Mouse (Mus musculus) right cerebral cortex, postnatal 4 days (tissue): ENCODE measurements around the gene Prokr2.

Experiments used
- DNase-seq: peaks from one replicate; pipeline ENCODE4 v3.0.0-alpha.2; 2022

Prokr2 gene

DNA sequence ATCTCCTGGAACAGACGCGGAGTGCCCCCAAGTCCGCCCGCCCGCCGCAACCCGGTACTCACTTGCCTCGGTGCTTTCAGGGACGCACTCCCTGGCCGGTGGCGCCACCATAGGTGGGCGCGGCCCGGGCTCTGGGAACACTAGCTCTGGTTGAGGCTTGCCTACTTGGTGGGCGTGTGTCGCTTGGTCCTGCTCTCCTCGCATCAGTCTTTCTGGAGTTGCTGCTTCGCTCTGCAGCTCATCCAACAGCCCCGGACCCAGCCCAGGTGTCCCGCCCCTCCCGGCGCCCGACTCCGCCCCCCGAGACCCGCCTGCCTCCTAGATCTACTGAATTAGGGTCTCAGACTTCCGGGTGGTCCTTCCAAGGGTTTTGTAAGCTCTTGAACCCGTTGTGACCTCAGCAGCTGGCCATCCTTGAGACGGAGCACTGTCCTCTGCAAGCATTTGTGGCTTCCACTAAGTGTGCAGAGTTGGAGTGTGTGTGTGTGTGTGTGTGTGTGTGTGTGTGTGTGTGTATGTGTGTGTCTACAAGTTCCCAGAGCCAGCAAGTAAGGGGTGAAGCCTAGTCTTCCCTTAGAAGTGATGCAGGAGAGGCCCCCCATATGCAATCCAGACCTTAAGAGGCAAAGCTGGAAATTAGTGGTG, at the start of gene Prokr2:
Gene Prokr2 (minus strand): TSS at position 254 of the 645 bp plus-strand sequence.
- DNase-seq = peak; percentile 38

DNA sequence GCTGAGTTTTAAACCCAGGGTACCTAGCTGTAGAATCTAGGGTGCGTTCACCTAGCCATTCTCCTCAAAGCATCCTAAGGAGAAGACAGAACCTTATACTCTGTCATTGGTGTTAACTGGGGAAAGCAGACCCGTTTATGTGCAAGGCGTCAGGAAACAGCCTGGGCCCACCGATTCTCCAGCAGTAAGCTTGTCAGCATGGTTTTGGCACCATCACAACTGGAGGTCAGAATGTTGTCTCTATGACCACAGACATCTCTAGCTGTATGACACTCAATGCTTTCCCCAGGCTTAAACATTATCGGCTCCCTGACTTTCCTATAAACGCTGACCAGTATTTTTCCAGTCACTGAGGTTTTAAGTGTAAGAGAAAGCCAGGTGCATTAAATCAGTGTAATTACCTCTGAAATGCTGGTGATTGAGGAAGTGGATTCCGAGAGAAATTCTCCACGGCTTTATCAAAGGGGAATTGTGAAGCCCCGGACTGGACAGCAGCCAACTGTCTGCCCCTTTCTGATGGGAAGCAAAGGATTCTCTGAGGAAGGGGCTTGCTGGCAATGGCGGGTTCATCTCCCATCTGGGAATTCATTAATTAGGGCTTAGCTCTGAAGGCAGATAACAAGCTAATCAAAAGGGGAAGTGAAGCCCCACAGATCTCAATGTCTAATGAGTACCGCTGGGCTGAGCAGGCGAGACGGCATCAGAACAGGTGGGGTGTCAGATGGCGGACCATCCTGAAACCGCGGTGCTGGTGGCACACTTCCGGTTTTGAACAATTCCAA, 42.1 kb upstream of the Prokr2 start:
- DNase-seq = peak; percentile 48

- no peak for DNase-seq
These were observed 40.3 kb upstream of the Prokr2 start for GRCm38 (mm10) chr2:132425576-132425975.

GRCm38 (mm10) chr2:132423411-132424047, 38.3 kb upstream of the Prokr2 start:
- DNase-seq = no peak

- DNase-seq = no peak
These were observed 37.6 kb upstream of the Prokr2 start for GRCm38 (mm10) chr2:132422846-132423245.

DNA sequence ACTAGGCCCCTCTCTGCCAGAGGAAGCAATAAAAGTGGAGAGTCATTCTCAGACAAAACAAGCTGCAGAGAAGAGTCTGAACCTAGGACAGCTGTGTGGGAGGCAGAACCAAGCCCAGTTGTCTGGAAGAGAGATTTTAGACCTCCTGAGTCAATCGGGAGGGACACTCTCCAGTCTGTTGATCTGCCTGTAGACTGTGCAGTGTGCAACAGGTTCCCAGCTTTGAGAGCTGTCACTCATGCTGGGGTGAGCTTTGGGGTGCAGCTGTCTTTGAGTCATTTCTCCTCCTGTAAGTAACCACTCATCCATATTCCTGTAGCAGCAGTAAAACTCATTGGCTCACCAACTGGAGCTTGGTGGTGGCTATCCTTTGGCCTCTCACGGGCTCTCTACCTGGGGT, 33.2 kb upstream of the Prokr2 start:
- no peak for DNase-seq

GRCm38 (mm10) chr2:132410126-132410525, 24.9 kb upstream of the Prokr2 start:
- no peak for DNase-seq

DNA sequence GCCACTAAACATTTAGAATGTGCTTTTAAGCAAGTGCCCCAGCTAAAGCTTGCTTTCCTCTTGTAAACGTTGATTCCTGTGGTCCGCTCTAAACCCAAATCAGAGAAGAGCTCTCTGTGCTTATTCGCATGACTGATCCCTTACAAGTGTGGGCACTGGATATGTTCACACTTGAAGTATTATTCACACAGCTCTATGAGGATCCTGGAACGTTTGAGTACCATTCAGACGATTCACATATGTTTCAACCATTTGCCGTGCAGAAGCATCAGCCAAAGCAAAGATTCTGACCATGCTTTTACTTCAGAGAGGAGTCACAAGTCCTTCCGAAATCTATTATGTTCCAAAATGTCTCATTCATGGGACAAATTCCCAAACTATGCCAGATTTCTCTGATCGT, 12.9 kb upstream of the Prokr2 start:
- DNase-seq = no peak

DNA sequence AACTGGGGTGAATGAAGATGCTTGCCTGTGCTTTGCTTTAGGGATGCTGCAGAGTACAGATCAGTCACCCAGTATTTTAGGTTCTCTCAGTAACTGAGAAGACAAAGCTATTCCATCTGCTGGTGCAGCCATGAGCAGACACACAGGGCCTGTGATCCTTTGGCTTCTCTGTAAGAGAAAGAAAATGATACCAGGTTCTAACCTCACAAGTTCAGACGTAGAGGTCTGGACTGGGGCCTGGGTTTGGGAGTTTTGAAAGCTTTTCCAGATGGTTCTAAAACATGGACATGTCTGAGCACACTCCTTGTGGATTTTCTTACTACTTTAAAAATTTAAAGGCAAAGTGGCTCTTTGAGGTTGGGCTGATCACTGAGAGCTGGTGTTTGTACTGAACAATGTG, 10.5 kb upstream of the Prokr2 start:
- no peak for DNase-seq

GRCm38 (mm10) chr2:132390607-132391160, 5.4 kb upstream of the Prokr2 start:
- no peak for DNase-seq

DNA sequence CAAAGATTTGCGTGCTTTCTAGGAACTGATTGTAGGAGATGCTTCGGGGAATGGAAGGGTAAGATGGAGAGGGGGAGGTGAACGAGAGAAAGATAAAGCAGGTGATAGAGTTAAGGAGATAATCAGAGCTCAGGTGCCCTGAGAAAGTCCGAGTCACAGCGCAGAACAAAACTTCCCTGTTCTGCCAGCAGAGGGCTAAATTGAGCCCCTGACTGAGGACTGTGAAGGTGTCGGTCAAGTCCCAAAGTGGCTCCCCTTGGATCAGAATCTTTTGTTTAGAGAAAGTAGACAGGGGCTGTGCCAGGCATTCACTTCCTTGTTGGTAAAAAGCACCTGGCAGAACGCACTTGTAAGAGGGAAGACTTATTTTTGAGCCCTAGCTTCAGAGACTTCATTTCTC, 4.3 kb upstream of the Prokr2 start:
- DNase-seq = no peak

DNA sequence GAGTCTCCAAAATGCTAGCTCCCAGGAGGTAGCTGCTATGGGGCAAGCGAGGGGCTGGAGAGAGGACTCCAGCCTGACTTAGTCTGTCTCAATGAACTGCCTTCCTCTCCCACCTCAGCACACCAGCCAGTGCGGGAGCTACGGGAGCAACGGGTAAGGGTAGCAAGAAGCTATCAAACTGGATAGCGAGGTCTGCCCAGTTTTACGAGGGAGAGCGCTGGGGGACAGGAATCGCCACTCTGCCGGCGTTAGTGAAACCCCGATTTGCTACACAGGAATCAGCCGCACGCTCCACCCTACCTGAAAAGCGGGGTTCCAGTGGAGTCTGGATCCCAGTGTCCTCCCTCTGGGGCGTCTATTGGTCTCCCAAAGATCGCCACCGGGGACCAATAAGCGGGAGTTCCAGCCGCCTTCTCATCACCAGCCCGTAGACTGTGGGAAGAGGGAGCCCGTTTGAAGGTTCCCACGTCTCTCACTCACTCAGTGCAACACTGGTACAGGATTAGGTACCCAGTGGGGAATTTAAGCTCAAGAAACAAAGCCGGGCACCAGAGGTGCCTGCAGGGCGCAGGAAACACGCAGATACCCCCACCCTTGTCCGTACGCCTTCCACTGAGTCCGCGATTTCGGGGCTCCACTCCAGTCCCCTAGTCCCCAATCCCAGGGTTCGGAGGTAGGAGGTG, 595 bp downstream of the Prokr2 start:
- DNase-seq = peak; percentile 15

DNA sequence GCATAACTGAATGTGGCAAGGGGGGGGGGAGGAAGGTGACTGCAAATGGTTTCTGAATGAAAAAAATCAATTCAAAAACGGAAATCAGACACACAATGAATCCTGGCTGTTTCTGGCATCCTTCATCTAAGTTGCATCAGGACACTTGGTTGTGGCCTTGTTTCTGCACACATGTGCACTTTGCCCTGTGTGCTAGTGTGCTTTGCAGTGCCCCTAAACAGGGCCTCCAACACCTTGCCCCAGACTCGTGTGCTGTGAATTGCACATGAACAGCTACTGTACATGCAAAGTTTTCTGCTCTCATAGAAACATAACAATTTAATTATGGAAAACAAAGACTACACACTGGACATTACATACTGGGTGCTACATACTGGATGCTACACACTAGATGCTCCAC, 2.9 kb downstream of the Prokr2 start:
- no peak for DNase-seq

GRCm38 (mm10) chr2:132379690-132380089, 5.6 kb downstream of the Prokr2 start:
- DNase-seq = no peak

DNA sequence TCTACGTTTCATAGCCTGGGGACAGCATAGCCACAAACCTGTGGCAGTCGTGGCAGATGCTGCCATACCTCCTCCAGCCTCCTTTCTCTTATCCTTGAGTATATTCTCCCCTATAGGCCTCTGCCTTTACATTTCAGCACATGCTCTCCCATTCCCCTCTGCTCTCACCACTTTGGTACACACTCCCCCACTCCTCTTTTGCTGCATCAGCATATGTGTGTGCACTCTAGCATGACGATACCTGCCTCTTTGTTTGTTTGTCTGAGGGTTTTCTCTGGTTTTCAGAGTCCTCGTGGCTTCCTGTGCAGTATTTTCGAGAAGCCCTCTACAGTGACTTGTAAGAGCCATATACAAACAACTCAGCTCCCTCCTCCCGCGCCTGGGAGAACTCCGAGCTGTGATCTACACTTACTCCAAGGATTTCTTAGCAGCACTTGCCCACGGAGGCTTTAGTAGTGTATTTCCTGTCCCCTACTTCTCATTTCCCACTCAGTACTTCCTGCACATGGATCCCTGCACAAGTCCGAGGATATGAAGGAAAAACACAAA, 6.6 kb downstream of the Prokr2 start:
- no peak for DNase-seq

DNA sequence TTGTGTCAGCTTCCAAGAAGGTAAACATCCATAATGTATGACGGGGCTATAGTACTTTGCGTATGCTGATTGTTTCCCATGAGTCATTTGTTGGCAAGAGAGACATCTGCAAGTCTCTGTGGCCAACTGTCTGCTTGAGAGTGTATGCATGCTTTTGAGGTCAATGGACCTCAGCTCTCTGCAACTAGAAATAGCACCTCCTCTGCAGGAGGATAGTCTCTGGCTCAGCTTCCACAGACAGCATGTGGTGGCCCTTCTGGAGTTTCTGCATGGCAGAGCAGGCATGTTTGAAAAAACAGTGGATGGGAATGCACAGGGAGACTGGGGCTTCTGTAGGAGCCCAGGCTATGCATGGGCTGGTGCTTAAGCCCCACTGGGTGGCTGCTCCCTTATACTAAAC, 7.8 kb downstream of the Prokr2 start:
- no peak for DNase-seq

DNA sequence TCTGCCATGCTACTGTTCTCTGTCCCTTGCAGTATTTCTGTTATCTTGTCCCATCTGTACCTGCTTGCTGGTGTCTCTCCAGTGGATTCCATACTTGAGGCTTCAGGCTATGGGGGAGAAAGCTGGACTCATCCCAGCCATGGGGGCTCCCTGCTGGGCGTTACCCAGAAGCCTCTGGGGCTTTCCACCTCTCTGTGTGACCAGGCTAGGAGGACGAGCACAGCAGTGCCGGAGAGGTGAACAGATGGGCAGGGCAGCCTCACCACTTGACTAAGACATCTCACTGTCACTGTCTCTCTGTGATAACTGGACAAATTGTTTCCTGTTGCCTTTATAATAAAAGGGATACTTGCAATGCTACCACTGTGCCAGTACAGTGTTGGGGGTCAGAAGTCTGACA, 9.5 kb downstream of the Prokr2 start:
- no peak for DNase-seq

GRCm38 (mm10) chr2:132375135-132375534, 10.1 kb downstream of the Prokr2 start:
- no peak for DNase-seq

GRCm38 (mm10) chr2:132373748-132374147, 11.5 kb downstream of the Prokr2 start:
- DNase-seq = no peak

GRCm38 (mm10) chr2:132368433-132368832, 16.8 kb downstream of the Prokr2 start:
- no peak for DNase-seq

GRCm38 (mm10) chr2:132343846-132344245, 41.4 kb downstream of the Prokr2 start:
- peak; percentile 13 for DNase-seq

GRCm38 (mm10) chr2:132341293-132341692, 44.0 kb downstream of the Prokr2 start:
- no peak for DNase-seq

DNA sequence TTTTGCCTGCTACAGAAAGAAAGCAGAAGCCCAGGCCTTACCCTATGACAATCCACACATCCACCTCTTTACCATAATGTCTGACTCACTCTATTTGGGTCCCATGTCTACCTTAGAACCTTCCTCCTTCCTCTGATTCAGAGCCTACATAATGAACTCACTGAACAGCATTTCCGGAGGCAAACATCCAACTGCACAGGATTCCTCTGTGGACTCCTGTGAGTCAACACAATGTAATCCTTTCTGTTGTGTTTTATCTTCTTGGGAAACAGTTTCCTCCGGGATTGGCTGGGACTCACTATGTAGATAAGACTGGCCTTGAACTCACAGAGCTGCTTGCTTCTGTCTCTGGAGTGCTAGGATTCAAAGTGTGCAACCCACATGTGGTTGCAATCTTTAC, 44.9 kb downstream of the Prokr2 start:
- DNase-seq = no peak
